ENCODE assay signal across 8 mouse cellular contexts in genomic region chr11:106387791-106388216, GRCm38 (mm10). TPM values are rescaled to one million over a fixed set of nuclear protein-coding genes. Genes with fewer than 3 reads are reported as not detected.
DNase-seq lines count a peak whose midpoint lies in the region; ATAC-seq and TF ChIP-seq lines count a peak whose summit lies in the region.

Gene Icam2, minus strand, starts transcription at chr11:106388075.

- no peak within 1 kb of the TSS for H3K4me3 ChIP-seq in forebrain, embryonic 11.5 days (ENCODE audit: low read depth, low read length)
- no peak within 1 kb of the TSS for H3K4me3 ChIP-seq in forebrain, postnatal 0 days (ENCODE audit: low read depth, low read length)
- H3K4me3 ChIP-seq in bone marrow macrophage, adult 2 months (ENCODE audit: insufficient read depth, low read length): peak within 1 kb of the TSS; percentile 43
- peak within 1 kb of the TSS; percentile 27 for H3K4me3 ChIP-seq in lung, adult 2 months (replicated peaks; ENCODE audit: extremely low read depth, low read depth, low read length)

- no peaks in the 10 kb centered on the region for H3K27me3 ChIP-seq in forebrain, embryonic 11.5 days (ENCODE audit: control insufficient read depth, insufficient read depth, low read length)
- H3K27me3 ChIP-seq in forebrain, postnatal 0 days (ENCODE audit: insufficient read depth, low read length): no peaks in the 10 kb centered on the region

- WGBS in forebrain, embryonic 11.5 days: 87% methylated on average over 6 of the region's 6 CpGs
- 85% methylated on average over 6 of the region's 6 CpGs for WGBS in forebrain, postnatal 0 days
- WGBS in lung, adult 2 months: 39% methylated on average over 6 of the region's 6 CpGs

- no peak for TF ChIP-seq CTCF in forebrain, postnatal 0 days (IDR thresholded peaks at IDR 0.05; ENCODE audit: low read depth)
- no peak for TF ChIP-seq CTCF in bone marrow macrophage, adult 2 months (IDR thresholded peaks at IDR 0.05; ENCODE audit: low read depth, low read length)
- no peak for TF ChIP-seq CTCF in lung, adult 2 months (IDR thresholded peaks at IDR 0.05; ENCODE audit: insufficient read depth, low read length)

- DNase-seq in forebrain, embryonic 11.5 days (ENCODE audit: low spot score): no peak
- no peak for DNase-seq in forebrain, postnatal 0 days
- no peak for DNase-seq in heart, postnatal 14 days
- DNase-seq in lung, adult 2 months: no peak
- peak; percentile 41 to 65 for DNase-seq in spleen, postnatal 10 days (ENCODE audit: low spot score in 2 of 2)
- DNase-seq in left cerebral cortex, postnatal 36 days (ENCODE audit: low spot score in 2 of 2): no peak
- DNase-seq in left cerebral cortex, postnatal 25 days (ENCODE audit: low spot score in 2 of 2): no peak

- no peaks in the 10 kb centered on the region for H3K4me1 ChIP-seq in forebrain, embryonic 11.5 days (replicated peaks; ENCODE audit: control insufficient read depth, insufficient read depth, low read length)
- H3K4me1 ChIP-seq in forebrain, postnatal 0 days (ENCODE audit: insufficient read depth): no peaks in the 10 kb centered on the region
- peaks cover 37% of the 10 kb centered on the region for H3K4me1 ChIP-seq in bone marrow macrophage, adult 2 months (ENCODE audit: control insufficient read depth, insufficient read depth, low read length)
- peaks cover 19% of the 10 kb centered on the region for H3K4me1 ChIP-seq in lung, adult 2 months (ENCODE audit: control insufficient read depth, insufficient read depth, low read length)

- no peak within 1 kb of the TSS for H3K9ac ChIP-seq in forebrain, embryonic 11.5 days (ENCODE audit: low read length)
- no peak within 1 kb of the TSS for H3K9ac ChIP-seq in forebrain, postnatal 0 days

- no peaks in the 10 kb centered on the region for H3K36me3 ChIP-seq in forebrain, embryonic 11.5 days (ENCODE audit: control insufficient read depth, insufficient read depth, low read length)
- no peaks in the 10 kb centered on the region for H3K36me3 ChIP-seq in forebrain, postnatal 0 days (ENCODE audit: insufficient read depth)

- H3K9me3 ChIP-seq in forebrain, embryonic 11.5 days (ENCODE audit: control insufficient read depth, low read length): no peaks in the 10 kb centered on the region
- H3K9me3 ChIP-seq in forebrain, postnatal 0 days (ENCODE audit: low read length): no peaks in the 10 kb centered on the region

- H3K27ac ChIP-seq in forebrain, embryonic 11.5 days (ENCODE audit: low read depth, low read length): no peak within 1 kb of the TSS
- H3K27ac ChIP-seq in forebrain, postnatal 0 days (ENCODE audit: low read depth, low read length): no peak within 1 kb of the TSS
- peak within 1 kb of the TSS; percentile 83 for H3K27ac ChIP-seq in bone marrow macrophage, adult 2 months (ENCODE audit: insufficient read depth, low read depth, low read length)

- H3K4me2 ChIP-seq in forebrain, embryonic 11.5 days (ENCODE audit: low read depth, low read length, severe bottlenecking): no peak within 1 kb of the TSS
- H3K4me2 ChIP-seq in forebrain, postnatal 0 days (ENCODE audit: low read depth): no peak within 1 kb of the TSS

- ATAC-seq in forebrain, embryonic 11.5 days (replicated peaks; ENCODE audit: low FRiP score): no peak
- ATAC-seq in forebrain, postnatal 0 days: no peak

- TF ChIP-seq POLR2A in bone marrow macrophage, adult 2 months (IDR thresholded peaks at IDR 0.05; ENCODE audit: borderline replicate concordance, low read depth, low read length): no peak
- TF ChIP-seq POLR2A in lung, adult 2 months (IDR thresholded peaks at IDR 0.05; ENCODE audit: borderline replicate concordance, extremely low read depth, low read depth, low read length): peak; percentile 35; the same call in 1 of the 2 replicates

- intact Hi-C loops in heart, postnatal 14 days (cut with DNase I): no loop called here
- intact Hi-C loops in left cerebral cortex, postnatal 36 days (cut with DNase I): no loop called here
- intact Hi-C loops in left cerebral cortex, postnatal 25 days (cut with DNase I): no loop called here

RNA-seq across cellular contexts. Expression of gene Icam2, which starts in this region (rescaled TPM):
- 13.3 and 14.1 TPM in 2 replicates for polyA plus RNA-seq in forebrain, embryonic 11.5 days (2014; fragmentation: Nextera tagmentation; extraction: Ambion mirVana)
- total RNA-seq in forebrain, postnatal 0 days (2014; rRNA removed): 4.6 and 8.3 TPM in 2 replicates
- 7.0 and 9.1 TPM in 2 replicates for polyA plus RNA-seq in forebrain, postnatal 0 days (2015; fragmentation: Nextera tagmentation; extraction: Ambion mirVana)
- 7.4 and 9.4 TPM in 2 replicates for polyA plus RNA-seq in bone marrow macrophage, adult 2 months (2012; ENCODE audit: insufficient read depth, insufficient read length, missing spikeins)
- 10 to 100 TPM; 44.1 to 44.7 TPM for total RNA-seq in heart, postnatal 14 days (2021)
- polyA plus RNA-seq in lung, adult 2 months (2012; rRNA removed): 294 and 318 TPM in 2 replicates
- total RNA-seq in left cerebral cortex, postnatal 36 days (2021): 1 to 10 TPM; 3.1 to 4.1 TPM
- 1 to 10 TPM; 2.6 to 3.7 TPM for total RNA-seq in left cerebral cortex, postnatal 25 days (2021)

Comparison
In these comparisons a context has a peak if more than half of its experiments do, and no peak if none do; other contexts are left out.
1. RNA of gene Icam2 (polyA plus RNA-seq): 294 to 318 TPM in lung, adult 2 months; 13.3 to 14.1 TPM in forebrain, embryonic 11.5 days, 7.4 to 9.4 TPM in bone marrow macrophage, adult 2 months and 7.0 to 9.1 TPM in forebrain, postnatal 0 days; every median in the first group is over 10 times any median in the second.
2. DNase-seq: peak in spleen, postnatal 10 days (2 of 2); none in forebrain, embryonic 11.5 days (single experiment), forebrain, postnatal 0 days (single experiment), heart, postnatal 14 days (0 of 2), lung, adult 2 months (single experiment), left cerebral cortex, postnatal 36 days (0 of 2) and left cerebral cortex, postnatal 25 days (0 of 2).
3. H3K4me3 ChIP-seq: peak in bone marrow macrophage, adult 2 months (single experiment) and lung, adult 2 months (single experiment); none in forebrain, embryonic 11.5 days (single experiment) and forebrain, postnatal 0 days (single experiment).